In the genomic region with DNA sequence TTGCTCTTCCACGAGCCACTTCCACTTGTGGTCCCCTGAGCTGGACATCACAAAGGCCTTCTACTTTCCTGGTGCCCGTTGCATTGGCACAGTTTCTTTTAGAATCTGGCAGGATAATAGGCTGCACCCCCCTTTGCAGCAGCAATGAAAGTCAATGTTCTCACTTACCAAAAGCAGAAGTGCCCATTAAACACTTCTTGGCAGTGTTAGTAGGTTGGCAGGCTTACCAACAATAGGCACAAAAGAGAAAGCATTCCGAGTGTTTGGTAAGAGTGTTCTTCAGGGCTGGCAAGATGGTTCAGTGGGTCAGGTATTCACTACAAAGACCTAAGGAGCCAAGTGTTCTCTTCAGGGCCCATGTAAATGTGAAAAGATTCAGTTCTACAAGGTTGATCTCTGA, we compare ENCODE assay signal across 20 mouse cellular contexts. TPM values are rescaled to one million over a fixed set of nuclear protein-coding genes. Genes with fewer than 3 reads are reported as not detected.
DNase-seq lines count a peak whose midpoint lies in the region; ATAC-seq and TF ChIP-seq lines count a peak whose summit lies in the region.
"Had no signal": no experiment of that assay in that cellular context is flagged by ENCODE, and none has a peak within 500 bp of the region (broad histone marks: within the 10 kb centered on the region; RNA-seq: fewer than 3 reads in every experiment).

No protein-coding gene starts in this region.

- no peaks in the 10 kb centered on the region for H3K27me3 ChIP-seq in intestine, embryonic 16.5 days (replicated peaks; ENCODE audit: control insufficient read depth, insufficient read depth, low read length)
- H3K27me3 ChIP-seq: embryonic facial prominence, embryonic 15.5 days had no signal

- H3K27ac ChIP-seq in bone marrow macrophage, adult 2 months (ENCODE audit: insufficient read depth, low read depth, low read length): peak overlapping the region; percentile 26; the same call in 1 of the 2 replicates
- no peak overlapping the region for H3K27ac ChIP-seq in intestine, embryonic 16.5 days (ENCODE audit: low read length)
- H3K27ac ChIP-seq: embryonic facial prominence, embryonic 15.5 days; heart, embryonic 10.5 days; left cerebral cortex, adult 2 months had no signal

- no peak for TF ChIP-seq CTCF in bone marrow macrophage, adult 2 months (IDR thresholded peaks at IDR 0.05; ENCODE audit: low read depth, low read length)

- H3K4me3 ChIP-seq in bone marrow macrophage, adult 2 months (ENCODE audit: insufficient read depth, low read length): no peak overlapping the region
- no peak overlapping the region for H3K4me3 ChIP-seq in intestine, embryonic 16.5 days (ENCODE audit: low read length)
- H3K4me3 ChIP-seq: embryonic facial prominence, embryonic 15.5 days; heart, embryonic 10.5 days; left cerebral cortex, adult 2 months had no signal

- H3K9me3 ChIP-seq in intestine, embryonic 16.5 days (ENCODE audit: control insufficient read depth, low read length): peaks cover 4% of the 10 kb centered on the region; the same call in 1 of the 2 replicates
- H3K9me3 ChIP-seq: embryonic facial prominence, embryonic 15.5 days; heart, embryonic 10.5 days had no signal

- 94% methylated on average over 3 of the region's 3 CpGs for WGBS in intestine, embryonic 16.5 days

- H3K4me2 ChIP-seq in intestine, embryonic 16.5 days (ENCODE audit: low read depth, low read length): no peak overlapping the region
- H3K4me2 ChIP-seq: embryonic facial prominence, embryonic 15.5 days; liver, embryonic 11.5 days; lung, embryonic 14.5 days had no signal

- H3K4me1 ChIP-seq in bone marrow macrophage, adult 2 months (ENCODE audit: control insufficient read depth, insufficient read depth, low read length): peaks cover 37% of the 10 kb centered on the region
- 0 out of 2 replicates have a peak, but pooled peaks cover 4% of the 10 kb centered on the region for H3K4me1 ChIP-seq in intestine, embryonic 16.5 days (ENCODE audit: control insufficient read depth, insufficient read depth, low read length)
- H3K4me1 ChIP-seq: embryonic facial prominence, embryonic 15.5 days had no signal

- no peak for TF ChIP-seq POLR2A in bone marrow macrophage, adult 2 months (IDR thresholded peaks at IDR 0.05; ENCODE audit: borderline replicate concordance, low read depth, low read length)

- DNase-seq in frontal cortex, postnatal 14 days (ENCODE audit: low spot score in 2 of 2): no peak
- peak; percentile 55 to 81 for DNase-seq in lung, adult 18-20 months
- DNase-seq in lung, postnatal 14 days: no peak
- DNase-seq in lung, postnatal 36 days: peak; percentile 83
- DNase-seq: cerebellum, postnatal 10 days; embryo, embryonic 11 days; gastrocnemius, postnatal 14 days; heart, postnatal 4 days; kidney, adult 18-20 months; kidney, postnatal 10 days; lung, embryonic 14.5 days had no signal

- ATAC-seq in frontal cortex, adult (ENCODE audit: low TSS enrichment): peak; percentile 51
- ATAC-seq in cerebellum, adult (ENCODE audit: insufficient number of reproducible peaks, low FRiP score, low TSS enrichment): no peak
- ATAC-seq in intestine, embryonic 16.5 days: no peak

- H3K9ac ChIP-seq in intestine, embryonic 16.5 days (ENCODE audit: low read depth, low read length): no peak overlapping the region
- H3K9ac ChIP-seq: embryonic facial prominence, embryonic 15.5 days; lung, embryonic 14.5 days had no signal

- no peaks in the 10 kb centered on the region for H3K36me3 ChIP-seq in intestine, embryonic 16.5 days (ENCODE audit: control insufficient read depth, insufficient read depth, low read length)

RNA-seq across cellular contexts. Expression of a gene that starts 35.4 kb away (rescaled TPM):
- polyA plus RNA-seq in bone marrow macrophage, adult 2 months (2012; ENCODE audit: insufficient read depth, insufficient read length, missing spikeins): 0.47 TPM in 1 of 2 replicates, not detected in the other
- not detected in 2 replicates for polyA plus RNA-seq in intestine, embryonic 16.5 days (2015; fragmentation: Nextera tagmentation; extraction: Ambion mirVana)
- polyA plus RNA-seq: limb, embryonic 11.5 days; liver, embryonic 11.5 days had no signal

Comparison
In these comparisons a context has a peak if more than half of its experiments do, and no peak if none do; other contexts are left out.
1. DNase-seq: peak in lung, adult 18-20 months (2 of 2) and lung, postnatal 36 days (single experiment); none in frontal cortex, postnatal 14 days (0 of 2) and lung, postnatal 14 days (single experiment).